Mouse (Mus musculus): Measurements from ENCODE around the gene Zfp330.

Gene Zfp330

DNA sequence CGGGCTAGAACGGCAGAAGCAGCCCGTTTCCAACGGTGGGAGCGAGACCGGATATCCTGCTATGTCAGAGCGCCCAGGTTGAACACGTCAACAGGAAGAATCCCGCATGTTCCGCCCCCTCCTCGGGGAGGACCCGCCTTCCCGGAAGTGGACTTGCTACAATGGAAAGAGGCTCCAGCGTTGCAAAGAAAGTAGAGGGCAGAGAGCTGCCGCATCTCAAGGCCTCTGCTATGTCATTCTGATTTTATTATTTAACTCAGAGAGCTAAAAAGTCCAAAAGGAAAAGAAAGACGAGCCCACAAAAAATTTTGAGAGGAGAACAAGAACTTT lies at the start of gene Zfp330:
Gene Zfp330 (minus strand): TSS at position 68 of the 330 bp plus-strand sequence.
- peak; percentile 96 for DNase-seq (ENCODE audit: low read depth, low spot score)

DNA sequence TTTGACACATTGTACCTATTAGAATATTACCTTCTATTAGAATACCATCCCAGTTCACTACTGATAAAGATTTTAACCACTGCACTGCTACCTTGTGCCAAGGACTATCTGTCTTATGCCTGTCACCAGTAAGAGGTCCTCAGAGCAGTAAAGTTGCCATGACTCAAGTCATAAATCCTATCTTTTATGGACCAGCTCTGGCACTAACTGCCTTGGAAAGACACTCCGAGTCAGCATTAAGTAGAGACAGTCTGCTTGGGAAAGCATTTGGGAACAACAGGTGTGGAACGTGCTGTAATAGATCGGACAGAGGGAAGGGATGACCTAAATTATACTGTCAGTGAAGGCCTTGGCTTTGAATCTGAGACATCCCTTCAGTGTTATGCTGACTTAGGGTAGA lies 4.0 kb upstream of the Zfp330 start:
- peak; percentile 48 for DNase-seq (ENCODE audit: low read depth, low spot score)

DNA sequence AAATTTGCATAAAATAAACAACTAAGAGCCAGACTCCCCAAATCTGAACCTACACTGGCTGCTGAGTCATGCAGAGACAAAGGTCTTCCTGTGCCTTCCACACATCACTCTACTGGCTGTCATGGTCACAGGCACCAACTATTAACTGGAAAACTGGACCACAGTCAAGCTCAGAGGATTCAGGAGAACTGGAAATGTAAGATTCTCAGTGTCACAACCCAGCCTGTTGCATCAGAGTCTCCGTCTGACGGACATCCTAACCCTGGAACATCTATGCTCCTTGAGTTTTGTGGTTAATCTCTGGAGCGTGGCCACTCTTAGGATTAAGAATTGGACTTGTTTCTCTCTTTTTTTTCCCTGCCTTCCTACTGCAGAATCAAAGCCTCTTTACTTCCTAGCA lies 3.4 kb upstream of the Zfp330 start:
- DNase-seq (ENCODE audit: low read depth, low spot score), result peak; percentile 79

DNA sequence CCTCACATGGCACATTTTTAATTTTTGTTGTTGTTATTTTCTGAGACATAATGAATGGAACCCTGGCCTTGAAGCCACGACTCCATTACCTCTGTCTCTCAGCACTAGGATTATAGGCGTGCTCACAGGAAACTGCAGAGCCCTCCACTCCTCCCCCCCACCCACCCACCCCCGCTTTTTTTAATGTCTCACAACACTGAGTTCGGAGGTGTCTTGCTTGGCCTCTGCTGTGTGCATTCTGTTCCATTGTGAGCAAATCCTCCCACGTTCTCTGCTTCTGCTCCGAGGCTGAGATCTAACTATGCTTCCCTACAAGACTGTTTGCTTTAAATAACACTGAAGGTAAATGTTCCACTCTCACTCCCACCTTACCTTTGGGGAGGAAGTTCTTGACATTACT lies 522 bp upstream of the Zfp330 start:
- DNase-seq (ENCODE audit: low read depth, low spot score), result no peak

DNA sequence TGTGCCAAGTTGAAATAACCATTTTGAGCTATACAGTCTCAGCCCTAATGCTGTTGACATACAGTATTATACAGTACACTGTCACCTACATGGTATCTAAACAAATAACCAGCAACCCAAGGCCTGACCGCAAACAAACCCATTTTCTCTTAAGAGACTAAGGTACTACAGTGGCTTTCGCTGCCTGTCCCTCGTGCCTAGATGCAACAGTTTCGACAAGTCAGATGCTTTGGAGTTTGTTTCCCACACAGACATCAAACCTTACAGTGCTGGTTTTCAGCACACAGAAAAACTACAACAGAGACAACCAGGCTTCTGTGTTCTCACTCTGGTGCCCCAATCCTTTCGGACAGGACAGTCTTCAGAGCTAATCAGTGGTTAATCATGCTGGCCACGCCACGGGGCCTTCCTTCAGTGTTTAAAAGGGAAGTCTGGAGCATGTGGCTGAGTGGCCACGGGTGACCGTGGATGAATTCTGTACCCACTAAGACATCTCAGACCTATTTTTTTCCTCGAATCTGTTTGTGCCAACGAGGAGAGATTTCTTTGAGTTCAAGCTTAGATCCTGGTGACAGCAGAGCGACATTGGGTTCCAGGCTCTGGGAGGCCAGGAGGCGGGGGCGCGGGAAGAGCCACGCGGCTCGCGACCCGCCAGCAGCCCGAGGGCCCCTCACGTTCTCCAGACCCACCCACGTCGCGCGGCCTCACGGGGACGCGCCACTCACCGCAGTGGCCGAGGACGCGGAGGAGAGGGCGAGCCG lies 448 bp downstream of the Zfp330 start:
- DNase-seq (ENCODE audit: low read depth, low spot score), result no peak

DNA sequence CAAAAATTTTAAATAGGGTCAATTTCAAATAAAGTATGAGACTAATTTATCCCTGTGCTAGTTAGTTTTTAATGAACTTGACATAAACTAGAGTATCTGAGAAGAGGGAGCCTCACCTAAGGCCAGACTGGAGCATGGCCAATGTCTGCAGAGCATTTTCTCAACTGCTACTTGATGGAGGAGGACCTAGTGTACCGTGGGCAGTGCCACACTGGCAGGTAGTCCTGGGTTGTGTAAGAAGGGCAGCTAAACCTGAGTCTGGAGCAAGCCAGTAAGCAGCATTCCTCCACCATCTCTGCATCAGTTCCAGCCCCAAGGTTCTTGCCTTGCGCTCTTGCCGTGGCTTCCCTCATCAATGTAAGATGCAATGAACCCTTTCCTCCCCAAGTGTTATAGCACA lies 3.1 kb downstream of the Zfp330 start:
- DNase-seq (ENCODE audit: low read depth, low spot score), result no peak

DNA sequence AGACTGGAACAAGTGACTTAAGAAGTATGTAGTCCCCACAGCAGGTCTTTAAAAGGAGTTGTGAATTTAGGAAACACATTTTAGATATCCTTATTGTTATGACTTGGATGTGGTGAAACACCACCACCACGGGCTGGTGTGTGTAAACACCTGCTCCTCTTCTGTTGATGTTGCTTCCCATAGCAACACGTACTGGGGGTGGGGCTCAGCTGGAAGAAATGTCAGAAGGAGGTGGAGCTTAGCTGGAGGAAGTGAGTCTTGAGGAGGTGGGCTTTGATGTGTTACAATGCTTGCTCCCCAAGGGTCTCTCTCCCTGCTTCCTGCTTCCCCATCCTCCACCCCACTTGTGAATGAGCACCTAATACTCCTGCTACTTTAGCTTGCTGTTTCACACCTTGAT lies 14.9 kb downstream of the Zfp330 start:
- no peak for DNase-seq (ENCODE audit: low read depth, low spot score)

DNA sequence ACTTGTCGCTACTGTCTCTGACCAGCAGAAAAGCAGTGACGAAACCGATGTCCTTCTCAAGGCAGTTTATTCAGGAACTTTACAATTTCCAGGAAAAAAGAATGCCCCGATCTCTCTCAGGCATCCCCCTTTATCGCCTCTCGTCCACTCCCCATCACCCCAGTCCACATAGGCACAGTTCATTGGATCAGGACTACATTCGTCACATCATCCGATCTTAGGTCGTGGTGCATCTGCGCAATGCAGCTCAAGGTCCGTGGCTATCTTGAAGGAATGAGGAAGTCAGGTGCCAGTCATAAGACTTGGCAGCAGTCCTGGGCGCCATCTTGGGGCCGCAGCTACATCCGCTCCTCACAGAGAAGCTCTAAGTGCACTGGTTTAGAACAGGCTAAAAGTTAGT lies 19.0 kb downstream of the Zfp330 start:
- DNase-seq (ENCODE audit: low read depth, low spot score), result no peak

DNA sequence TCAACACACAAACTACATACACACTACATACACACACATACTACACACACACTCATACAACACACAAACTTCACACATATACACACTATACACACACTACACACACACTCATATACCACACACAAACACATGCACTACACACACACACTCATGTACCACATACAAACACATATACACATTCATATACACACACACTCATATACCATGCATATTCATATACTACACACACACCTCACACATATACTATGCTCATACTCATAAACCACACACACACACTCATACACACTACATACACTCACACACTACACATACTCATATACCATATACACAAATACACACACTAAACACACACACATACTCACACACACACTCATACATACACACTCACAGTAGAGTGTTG lies 27.3 kb downstream of the Zfp330 start:
- DNase-seq (ENCODE audit: low read depth, low spot score), result no peak

DNA sequence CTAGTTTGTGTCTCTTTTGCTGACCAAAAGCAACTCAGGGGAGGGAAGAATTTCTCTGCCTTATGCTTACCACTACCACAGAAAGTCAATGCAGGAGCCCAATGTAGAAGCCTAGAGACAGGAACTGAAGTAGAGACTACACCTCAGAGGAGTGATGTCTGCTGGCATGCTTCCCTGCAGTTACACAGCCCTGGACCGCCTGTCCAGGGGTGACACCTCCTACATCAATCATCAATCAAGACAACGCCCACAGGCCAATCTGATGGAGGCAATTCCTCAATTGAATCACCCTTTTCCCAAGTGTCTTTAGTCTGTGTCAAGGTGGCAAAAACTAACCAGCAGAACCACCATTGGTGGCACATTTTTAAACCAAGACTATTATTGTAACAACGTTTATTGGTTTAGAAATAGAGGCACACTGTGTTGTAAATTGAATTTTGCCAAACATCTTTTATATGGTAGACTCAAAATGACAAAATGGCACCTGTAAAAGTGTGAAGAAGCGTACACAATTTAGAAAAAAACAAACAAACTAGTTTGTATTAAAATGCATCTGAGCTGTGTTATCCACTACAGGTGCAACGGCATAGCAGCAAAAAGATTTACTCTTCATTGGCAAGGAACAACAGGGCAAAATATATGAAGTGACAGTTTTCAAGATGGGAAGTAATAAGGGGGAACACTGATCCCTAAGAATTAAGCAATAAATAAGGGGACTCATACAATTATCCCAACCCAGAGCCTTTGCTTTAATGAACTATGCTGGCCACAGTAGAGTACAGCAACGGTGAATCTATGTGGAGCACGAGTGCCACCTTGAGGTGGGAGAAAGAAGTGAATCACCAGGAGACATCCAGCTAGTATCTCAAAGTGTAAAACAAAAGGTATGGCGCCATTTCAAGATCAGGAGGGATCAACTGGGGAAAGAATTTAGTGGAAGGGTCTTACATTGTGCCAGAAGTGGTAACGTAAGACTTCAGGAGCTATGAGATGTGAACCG lies 29.8 kb downstream of the Zfp330 start:
- peak; percentile 78 for DNase-seq (ENCODE audit: low read depth, low spot score)

All from 3T3-L1 (cell line).